Mouse (Mus musculus) layer of hippocampus, postnatal 10 days (tissue): Measurements from ENCODE around the gene Gtf2ird2. TPM values are rescaled to one million over a fixed set of nuclear protein-coding genes. Genes with fewer than 3 reads are reported as not detected.

Source experiments
- DNase-seq, 2 experiments: peaks; one replicate each; pipeline ENCODE4 v3.0.0; 2021; ENCODE audit warnings: low spot score in 2 of 2
- total RNA-seq, 2 experiments: library from RNA; stranded (reverse); gene quantifications; 2 replicates each; pipeline ENCODE4 v1.2.3; 2021

Gtf2ird2 gene
- total RNA-seq, 2 experiments from 2014 or later: 13.1 to 14.7 TPM

DNA sequence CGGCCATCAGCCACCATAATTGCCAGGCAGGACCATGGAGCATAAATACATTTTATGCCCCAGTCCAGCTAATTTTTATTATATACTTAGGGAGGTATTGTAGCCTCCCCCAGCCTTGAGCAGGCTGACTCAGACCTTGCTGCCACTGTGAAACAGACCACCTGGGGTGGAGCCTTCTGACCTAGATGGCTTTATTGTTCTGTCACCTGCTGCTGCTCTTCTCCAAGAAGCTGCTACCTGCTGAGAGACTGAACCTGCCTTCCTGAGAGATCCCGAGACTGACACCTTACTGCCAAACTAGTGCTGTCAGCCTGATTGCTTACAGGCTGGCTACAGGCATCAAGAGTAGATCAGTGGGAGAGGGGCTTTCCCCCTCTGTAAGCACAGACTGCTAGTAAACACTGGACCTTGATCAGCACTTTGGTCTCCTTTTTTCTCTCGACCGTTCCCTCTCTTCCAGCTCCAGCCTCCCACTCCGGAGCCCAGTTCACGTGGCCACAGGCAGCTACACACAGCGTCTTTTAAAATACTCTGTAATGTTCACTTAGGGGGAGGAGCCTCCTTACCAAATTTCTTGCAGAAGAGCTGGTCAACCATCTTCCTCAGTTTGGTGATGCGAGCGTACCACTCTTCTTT lies 76.3 kb downstream of the Gtf2ird2 start:
- no peak for DNase-seq

DNA sequence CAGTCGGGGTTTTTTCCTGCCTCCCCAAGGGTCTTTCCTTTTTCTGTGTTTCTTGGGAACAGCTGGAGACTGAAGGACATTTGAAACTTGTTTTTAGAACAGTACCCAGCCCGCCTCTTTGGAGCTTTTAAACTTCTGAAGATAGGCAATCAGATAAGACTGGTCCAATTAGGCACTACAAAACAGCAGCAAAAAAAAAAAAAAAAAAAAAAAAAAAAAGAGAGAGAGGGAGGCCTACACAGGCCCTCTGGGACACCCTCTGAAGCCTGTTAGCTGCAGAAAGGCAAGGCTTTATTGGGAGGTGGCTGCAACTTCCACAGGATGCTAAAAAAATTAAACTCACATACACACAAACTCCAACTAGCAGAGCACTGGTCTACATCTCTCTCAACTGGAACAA lies 82.1 kb downstream of the Gtf2ird2 start:
- no peak for DNase-seq

DNA sequence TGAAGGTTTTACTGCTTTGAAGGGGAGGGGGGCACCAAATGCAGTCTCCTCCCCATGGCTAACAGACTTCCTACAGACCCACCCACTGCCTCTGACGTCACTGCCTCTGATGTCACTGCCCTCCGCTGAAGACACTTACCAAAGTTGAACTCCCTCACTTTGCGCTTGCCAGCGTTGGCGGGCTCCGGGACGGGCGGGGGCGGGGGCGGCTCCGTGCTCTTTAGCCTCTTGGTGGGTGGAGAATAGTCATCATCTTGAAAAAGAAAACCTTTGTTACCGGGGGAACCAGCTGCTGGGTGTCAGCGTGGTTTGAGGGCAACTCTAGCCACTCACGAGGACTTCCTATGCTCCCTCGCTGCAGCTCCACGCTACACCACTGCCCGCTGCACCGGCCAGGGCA lies 82.6 kb downstream of the Gtf2ird2 start:
- DNase-seq: no peak

DNA sequence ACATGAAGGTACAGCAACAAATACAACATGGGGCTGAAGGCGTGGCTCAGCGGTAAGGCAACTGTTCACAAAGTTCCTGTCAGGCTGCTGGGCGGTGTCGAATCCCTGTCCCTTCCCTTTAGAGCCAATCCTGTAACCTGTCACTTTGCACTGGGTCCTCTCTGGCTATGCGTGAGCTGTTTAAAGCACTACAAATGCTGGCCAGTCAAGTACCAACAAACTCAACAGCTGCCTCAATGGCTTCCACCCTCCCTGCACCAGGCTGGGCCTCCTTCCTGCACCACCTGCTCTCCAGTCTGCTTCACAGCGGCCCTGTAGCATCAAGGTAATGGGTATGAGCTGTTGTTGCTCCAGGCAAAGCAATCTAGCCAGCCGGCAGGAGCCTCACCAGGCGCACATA lies 84.9 kb downstream of the Gtf2ird2 start:
- no peak for DNase-seq

DNA sequence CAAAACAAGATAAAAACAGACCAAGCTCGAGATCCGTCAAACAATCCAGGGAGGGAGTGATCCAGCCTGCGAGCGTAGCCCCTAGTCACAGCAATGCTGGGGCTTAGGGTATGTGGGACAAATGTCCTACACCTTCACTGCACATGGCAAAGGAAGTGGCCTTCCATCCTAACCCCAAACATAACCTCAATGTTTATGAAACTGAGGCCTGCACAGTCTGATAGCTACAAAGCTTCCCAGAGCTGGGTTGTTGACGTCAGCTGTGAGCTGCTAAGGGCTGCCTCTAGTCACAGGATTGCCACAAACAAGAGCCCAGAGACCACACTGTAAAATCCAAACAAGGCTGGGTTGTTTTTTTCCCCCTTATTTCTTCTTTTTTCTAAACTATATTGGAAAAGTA lies 85.9 kb downstream of the Gtf2ird2 start:
- no peak for DNase-seq

DNA sequence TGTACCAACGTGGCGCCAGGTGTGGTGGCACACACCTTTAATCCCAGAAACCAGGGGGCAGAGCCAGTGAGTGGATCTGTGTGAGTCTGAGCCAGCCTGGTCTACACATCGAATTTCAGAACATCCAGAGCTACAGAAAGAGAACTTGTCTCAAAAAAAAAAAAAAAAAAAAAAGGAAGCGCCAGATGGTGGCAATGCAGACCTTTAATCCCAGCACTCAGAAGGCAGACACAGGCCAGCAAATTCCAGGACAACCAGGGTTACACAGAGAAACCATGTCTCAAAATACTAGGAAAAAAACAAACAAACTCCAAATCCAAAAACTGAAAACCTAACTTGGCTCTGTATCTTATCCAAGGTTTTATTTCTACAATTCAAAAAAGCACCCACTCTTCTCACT lies 86.7 kb downstream of the Gtf2ird2 start:
- no peak for DNase-seq

DNA sequence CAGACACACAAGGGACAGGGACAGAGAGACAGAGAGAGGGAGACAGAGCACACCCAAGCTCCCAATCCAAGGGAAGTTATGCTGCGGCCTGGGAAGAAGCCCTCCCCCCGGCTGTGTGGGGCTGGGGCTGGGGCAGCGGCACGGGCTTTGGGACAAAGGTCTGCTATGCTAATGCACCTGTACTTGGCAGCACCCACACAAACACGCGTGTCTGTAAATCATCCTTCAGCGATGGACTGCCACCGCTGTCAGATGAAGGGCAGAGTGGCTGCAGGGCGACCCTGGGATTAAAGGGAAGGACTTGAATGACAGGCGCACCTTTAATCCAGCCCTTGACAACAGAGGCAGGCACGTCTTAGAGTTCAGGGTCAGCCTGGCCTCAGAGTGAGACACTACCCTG lies 87.6 kb downstream of the Gtf2ird2 start:
- DNase-seq: no peak

DNA sequence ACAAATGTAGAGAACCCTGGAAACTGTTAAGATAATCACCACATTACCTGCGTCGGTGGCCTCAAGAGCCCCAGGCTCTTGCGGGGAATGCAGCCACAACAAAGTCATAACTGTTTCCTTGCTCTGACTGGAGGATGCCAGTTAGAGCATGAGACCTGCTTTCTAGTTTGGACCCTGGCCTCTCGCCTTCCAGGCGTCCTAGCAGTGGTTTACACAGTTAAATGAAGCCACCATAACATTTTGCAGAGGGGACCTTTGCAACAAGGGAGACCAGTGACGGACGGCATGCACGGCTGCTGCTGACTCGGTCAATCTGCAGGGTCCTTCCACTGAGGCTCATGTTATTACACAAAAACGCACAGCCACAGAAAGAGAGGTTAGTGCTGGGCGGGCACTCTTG lies 88.9 kb downstream of the Gtf2ird2 start:
- DNase-seq: no peak

DNA sequence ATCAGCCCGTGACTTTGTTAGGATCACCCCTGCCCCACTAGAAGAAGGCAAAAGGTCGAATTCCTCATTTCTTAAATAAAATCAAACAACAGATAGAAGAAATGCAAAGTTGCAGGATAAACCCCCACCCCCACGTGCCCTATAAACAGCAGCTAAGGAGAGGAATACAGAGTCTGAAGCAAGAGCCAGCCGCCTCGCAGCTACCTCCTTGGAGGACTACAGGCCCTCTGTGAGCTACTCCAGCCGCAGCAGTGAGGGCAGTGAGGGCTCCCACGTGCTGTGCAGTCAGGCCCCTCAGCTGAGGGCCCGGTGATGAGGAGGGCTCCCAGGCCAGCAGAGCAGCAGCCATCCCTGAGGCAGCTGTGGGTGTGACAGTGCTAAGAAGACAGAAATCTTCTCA lies 89.9 kb downstream of the Gtf2ird2 start:
- no peak for DNase-seq

Other genes with a start within 250 kb of the Gtf2ird2 start
- 10 to 100 TPM; 57.1 to 58.0 TPM for gene Castor2, start 84.3 kb upstream of the Gtf2ird2 start, total RNA-seq
- gene Rcc1l, start 7.2 kb upstream of the Gtf2ird2 start, total RNA-seq: 10 to 100 TPM; 18.0 to 20.8 TPM
- 1 to 10 TPM; 5.5 to 5.9 TPM for gene Ncf1, start 45.6 kb downstream of the Gtf2ird2 start, total RNA-seq
- gene Gtf2i, start 130.7 kb downstream of the Gtf2ird2 start, total RNA-seq: 100 to 1,000 TPM; 188 to 206 TPM